Mouse (Mus musculus) CH12.LX (cell line): ENCODE results near the gene Il12rb1.

Source experiments
- IRF4 ChIP-seq: IDR thresholded peaks from 2 replicates; pipeline ENCODE4 v1.6.1; 2014; ENCODE audit warnings: low read depth, mild to moderate bottlenecking, inconsistent platforms, low read length, improper control_type of control experiment
- NRF1 ChIP-seq: IDR thresholded peaks from 2 replicates; pipeline ENCODE4 v1.6.1; 2014; ENCODE audit warnings: low read depth, mild to moderate bottlenecking, inconsistent platforms, low read length, improper control_type of control experiment, moderate library complexity
- POLR2A ChIP-seq: IDR thresholded peaks from 2 replicates; pipeline ENCODE4 v1.6.1; 2011; ENCODE audit warnings: low read depth, mild to moderate bottlenecking, improper control_type of control experiment, low read length
- ZKSCAN1 ChIP-seq: IDR thresholded peaks from 2 replicates; pipeline ENCODE4 v1.6.1; 2012; ENCODE audit warnings: low read depth, inconsistent platforms, low read length, improper control_type of control experiment, borderline replicate concordance
- ZNF384 ChIP-seq: IDR thresholded peaks from 2 replicates; pipeline ENCODE4 v1.6.1; 2012; ENCODE audit warnings: low read depth, low read length, improper control_type of control experiment, inconsistent platforms

GRCm38 (mm10) chr8:70840590-70840989 is 32.3 kb downstream of the Il12rb1 start:
- TF ChIP-seq ZKSCAN1 (no peak), POLR2A (no peak), ZNF384 (no peak), IRF4 (no peak), NRF1 (no peak)
